Mouse (Mus musculus): Measurements from ENCODE around the gene Cfap20.

- TF ChIP-seq POLR2A (IDR thresholded peaks at IDR 0.05; ENCODE audit: borderline replicate concordance, low read depth, low read length) (no peak), CTCF (IDR thresholded peaks at IDR 0.05; ENCODE audit: low read depth, low read length) (no peak)
These were observed 44.4 kb downstream of the Cfap20 start for GRCm38 (mm10) chr8:95390312-95390711.
